In genomic region chr8:117658990-117659389, GRCm38 (mm10) we compare ENCODE assay signal across 23 mouse cellular contexts. TPM values are rescaled to one million over a fixed set of nuclear protein-coding genes. Genes with fewer than 3 reads are reported as not detected.
DNase-seq lines count a peak whose midpoint lies in the region; ATAC-seq and TF ChIP-seq lines count a peak whose summit lies in the region.
"Had no signal": no experiment of that assay in that cellular context is flagged by ENCODE, and none has a peak within 500 bp of the region (broad histone marks: within the 10 kb centered on the region; RNA-seq: fewer than 3 reads in every experiment).

No protein-coding gene starts in this region.

- no peak overlapping the region for H3K4me2 ChIP-seq in hindbrain, embryonic 11.5 days (replicated peaks; ENCODE audit: low read depth, low read length)
- no peak overlapping the region for H3K4me2 ChIP-seq in hindbrain, embryonic 12.5 days (replicated peaks)
- H3K4me2 ChIP-seq: embryonic facial prominence, embryonic 15.5 days; heart, embryonic 11.5 days; limb, embryonic 15.5 days had no signal

- no peaks in the 10 kb centered on the region for H3K27me3 ChIP-seq in hindbrain, embryonic 11.5 days (ENCODE audit: control insufficient read depth, insufficient read depth, low read length)
- H3K27me3 ChIP-seq in hindbrain, embryonic 12.5 days = peaks cover 3% of the 10 kb centered on the region; the same call in 1 of the 2 replicates
- H3K27me3 ChIP-seq: embryonic facial prominence, embryonic 15.5 days; limb, embryonic 15.5 days had no signal

- peak; percentile 15 for DNase-seq in hindbrain, embryonic 11.5 days (ENCODE audit: low spot score)
- DNase-seq in left cerebral cortex, postnatal 4 days = peak; percentile 10
- DNase-seq in left cerebral cortex, adult 2 months (ENCODE audit: extremely low spot score in 1 of 2, low spot score in 2 of 2) = no peak
- peak; percentile 16 for DNase-seq in A20 (ENCODE audit: low read depth, low spot score)
- DNase-seq in urinary bladder, postnatal 14 days (ENCODE audit: low spot score) = no peak
- no peak for DNase-seq in heart, adult 8-10 months (ENCODE audit: low spot score)
- DNase-seq: adrenal gland, adult 2 months; cerebellum, postnatal 25 days; gastrocnemius, postnatal 14 days; heart, postnatal 36 days; kidney, postnatal 10 days; right cerebral cortex, postnatal 14 days had no signal

- H3K4me3 ChIP-seq in hindbrain, embryonic 11.5 days (ENCODE audit: low read depth, low read length) = no peak overlapping the region
- no peak overlapping the region for H3K4me3 ChIP-seq in hindbrain, embryonic 12.5 days
- no peak overlapping the region for H3K4me3 ChIP-seq in left cerebral cortex, adult 2 months
- H3K4me3 ChIP-seq: embryonic facial prominence, embryonic 15.5 days; forebrain, embryonic 10.5 days; limb, embryonic 15.5 days; megakaryocyte, embryonic 14.5 days had no signal

- no peaks in the 10 kb centered on the region for H3K9me3 ChIP-seq in hindbrain, embryonic 11.5 days (ENCODE audit: control insufficient read depth, low read length)
- no peaks in the 10 kb centered on the region for H3K9me3 ChIP-seq in hindbrain, embryonic 12.5 days (replicated peaks)
- H3K9me3 ChIP-seq: embryonic facial prominence, embryonic 15.5 days; forebrain, embryonic 10.5 days; limb, embryonic 15.5 days; megakaryocyte, embryonic 14.5 days had no signal

- H3K9ac ChIP-seq in hindbrain, embryonic 11.5 days (ENCODE audit: low read depth, low read length) = no peak overlapping the region
- no peak overlapping the region for H3K9ac ChIP-seq in hindbrain, embryonic 12.5 days
- H3K9ac ChIP-seq: embryonic facial prominence, embryonic 15.5 days; limb, embryonic 15.5 days had no signal

- no peak; the same call in 1 of the 2 replicates for TF ChIP-seq CTCF in left cerebral cortex, adult 2 months (IDR thresholded peaks at IDR 0.05)

- peaks cover 4% of the 10 kb centered on the region; the same call in 1 of the 2 replicates for H3K4me1 ChIP-seq in hindbrain, embryonic 11.5 days (replicated peaks; ENCODE audit: control insufficient read depth, insufficient read depth, low read length)
- peaks cover 15% of the 10 kb centered on the region for H3K4me1 ChIP-seq in hindbrain, embryonic 12.5 days
- H3K4me1 ChIP-seq: megakaryocyte, embryonic 14.5 days had no signal

- H3K27ac ChIP-seq in hindbrain, embryonic 11.5 days (ENCODE audit: low read depth, low read length) = no peak overlapping the region
- H3K27ac ChIP-seq in hindbrain, embryonic 12.5 days = no peak overlapping the region
- no peak overlapping the region for H3K27ac ChIP-seq in left cerebral cortex, adult 2 months
- H3K27ac ChIP-seq: embryonic facial prominence, embryonic 15.5 days; forebrain, embryonic 10.5 days; limb, embryonic 15.5 days had no signal

- intact Hi-C loops in left cerebral cortex, postnatal 4 days (cut with DNase I) = no loop called here
- intact Hi-C loops in left cerebral cortex, adult 2 months (cut with DNase I) = no loop called here

- no peaks in the 10 kb centered on the region for H3K36me3 ChIP-seq in hindbrain, embryonic 11.5 days (ENCODE audit: control insufficient read depth, insufficient read depth, low read length)
- H3K36me3 ChIP-seq in hindbrain, embryonic 12.5 days = no peaks in the 10 kb centered on the region
- H3K36me3 ChIP-seq: embryonic facial prominence, embryonic 15.5 days; forebrain, embryonic 10.5 days; limb, embryonic 15.5 days had no signal

- WGBS in hindbrain, embryonic 11.5 days = 77% methylated on average over 7 of the region's 7 CpGs
- 81% methylated on average over 7 of the region's 7 CpGs for WGBS in hindbrain, embryonic 12.5 days

- ATAC-seq in hindbrain, embryonic 11.5 days (ENCODE audit: low FRiP score) = no peak
- ATAC-seq in hindbrain, embryonic 12.5 days (ENCODE audit: low FRiP score) = no peak
- peak; percentile 52; the same call in 1 of the 2 replicates for ATAC-seq in common myeloid progenitor, adult 5-6 weeks (replicated peaks; ENCODE audit: low read depth, poor library complexity, severe bottlenecking)

RNA-seq across cellular contexts. Expression of gene Sdr42e1, which starts 14.5 kb away (rescaled TPM):
- polyA plus RNA-seq in hindbrain, embryonic 11.5 days (2014; fragmentation: Nextera tagmentation; extraction: Ambion mirVana) = 0.74 and 1.1 TPM in 2 replicates
- polyA plus RNA-seq in hindbrain, embryonic 12.5 days (2016; fragmentation: Nextera tagmentation; extraction: Ambion mirVana) = 0.93 and 1.2 TPM in 2 replicates
- total RNA-seq in left cerebral cortex, postnatal 4 days (2021) = 1 to 10 TPM; 3.1 to 3.5 TPM
- 1 to 10 TPM; 4.7 to 6.5 TPM for total RNA-seq in left cerebral cortex, adult 2 months (2021)
- total RNA-seq in common myeloid progenitor, adult 5-6 weeks (2017) = 3.5 and 3.7 TPM in 2 replicates
- 1 to 10 TPM; 2.1 to 2.8 (median 2.2) TPM for total RNA-seq in heart, adult 8-10 months (2022)

RNA-seq across cellular contexts. Expression of gene Hsd17b2, which starts 42.7 kb away (rescaled TPM):
- not detected in 2 replicates for polyA plus RNA-seq in hindbrain, embryonic 11.5 days (2014; fragmentation: Nextera tagmentation; extraction: Ambion mirVana)
- not detected in 2 replicates for polyA plus RNA-seq in hindbrain, embryonic 12.5 days (2016; fragmentation: Nextera tagmentation; extraction: Ambion mirVana)
- not detected for total RNA-seq in left cerebral cortex, postnatal 4 days (2021)
- not detected for total RNA-seq in left cerebral cortex, adult 2 months (2021)
- not detected in 2 replicates for total RNA-seq in common myeloid progenitor, adult 5-6 weeks (2017)
- not detected for total RNA-seq in heart, adult 8-10 months (2022)
- total RNA-seq: gastrocnemius, postnatal 14 days; heart, postnatal 36 days; layer of hippocampus, postnatal 10 days had no signal
- polyA plus RNA-seq: forebrain, embryonic 10.5 days; lung, embryonic 16.5 days; neural tube, embryonic 11.5 days; spleen, adult 2 months had no signal

Comparison
In these comparisons a context has a peak if more than half of its experiments do, and no peak if none do; other contexts are left out.
1. DNase-seq: peak in hindbrain, embryonic 11.5 days (single experiment), left cerebral cortex, postnatal 4 days (single experiment) and A20 (single experiment); none in left cerebral cortex, adult 2 months (0 of 2), urinary bladder, postnatal 14 days (single experiment) and heart, adult 8-10 months (single experiment).